In the genomic region with DNA sequence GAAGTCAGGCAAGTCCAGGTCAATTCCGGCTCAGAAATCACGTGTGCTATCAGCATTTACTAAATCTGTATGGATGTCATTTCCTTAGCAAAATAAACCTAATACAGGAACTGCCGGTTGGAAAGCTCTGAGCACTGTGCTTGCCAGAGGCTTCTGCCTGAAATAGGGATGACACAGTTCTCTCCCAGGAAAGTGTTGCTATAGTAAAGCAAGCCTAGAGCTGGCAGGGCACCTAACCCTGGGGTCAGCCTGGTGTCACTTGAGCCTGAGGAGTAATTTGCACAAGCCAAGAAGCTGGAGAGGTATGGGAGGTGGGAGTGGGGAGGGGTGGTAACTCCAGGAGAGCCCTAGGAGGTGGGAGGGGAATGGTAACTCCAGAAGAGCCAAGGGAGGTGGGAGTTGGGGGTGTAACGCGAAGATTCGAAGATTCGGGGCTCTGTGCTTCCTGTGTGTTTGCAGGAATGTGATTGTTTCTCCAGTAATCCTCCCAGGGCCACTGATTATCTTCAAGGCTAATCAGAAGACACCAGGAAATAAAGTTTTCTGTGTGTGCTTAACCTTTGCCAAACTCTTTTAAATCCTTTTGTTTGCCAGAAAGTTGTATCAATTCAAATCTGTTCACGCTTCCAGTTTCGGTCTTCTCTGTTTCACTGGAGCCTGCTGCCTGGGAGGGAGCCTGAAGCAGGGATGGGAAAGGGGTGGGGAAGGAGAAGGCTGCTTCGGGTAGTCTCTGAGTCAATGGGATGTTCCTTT, we compare ENCODE assay signal across 10 mouse cellular contexts.
DNase-seq lines count a peak whose midpoint lies in the region; ATAC-seq lines count a peak whose summit lies in the region.
"Had no signal": no experiment of that assay in that cellular context is flagged by ENCODE, and none has a peak within 500 bp of the region (broad histone marks: within the 10 kb centered on the region; RNA-seq: fewer than 3 reads in every experiment).

No protein-coding gene starts in this region.

- intact Hi-C loops in heart, postnatal 36 days (cut with DNase I): no loop called here

- no peak overlapping the region for H3K4me3 ChIP-seq in intestine, embryonic 14.5 days (ENCODE audit: low read depth, low read length)
- H3K4me3 ChIP-seq: neural tube, embryonic 13.5 days had no signal

- no peak for ATAC-seq in intestine, embryonic 14.5 days (replicated peaks; ENCODE audit: low FRiP score, low TSS enrichment, low read depth)

- no peak overlapping the region for H3K9ac ChIP-seq in intestine, embryonic 14.5 days (ENCODE audit: low read length)
- H3K9ac ChIP-seq: neural tube, embryonic 13.5 days had no signal

- H3K9me3 ChIP-seq in intestine, embryonic 14.5 days (ENCODE audit: control insufficient read depth, low read length): no peaks in the 10 kb centered on the region
- H3K9me3 ChIP-seq: G1E; neural tube, embryonic 13.5 days had no signal

- no peaks in the 10 kb centered on the region for H3K36me3 ChIP-seq in intestine, embryonic 14.5 days (ENCODE audit: control insufficient read depth, insufficient read depth, low read length)
- H3K36me3 ChIP-seq: G1E; neural tube, embryonic 13.5 days had no signal

- peaks cover 15% of the 10 kb centered on the region for H3K4me1 ChIP-seq in intestine, embryonic 14.5 days (replicated peaks; ENCODE audit: control insufficient read depth, insufficient read depth, low read length)
- H3K4me1 ChIP-seq: neural tube, embryonic 13.5 days had no signal

- no peaks in the 10 kb centered on the region for H3K27me3 ChIP-seq in intestine, embryonic 14.5 days (replicated peaks; ENCODE audit: control insufficient read depth, insufficient read depth, low read length)
- H3K27me3 ChIP-seq: neural tube, embryonic 13.5 days had no signal

- peak overlapping the region; percentile 40 for H3K27ac ChIP-seq in intestine, embryonic 14.5 days (ENCODE audit: low read depth)
- H3K27ac ChIP-seq: neural tube, embryonic 13.5 days had no signal

- WGBS in intestine, embryonic 14.5 days: 8% methylated on average over 10 of the region's 10 CpGs

- DNase-seq in heart, adult 8-10 months (ENCODE audit: low spot score): peak; percentile 5
- no peak for DNase-seq in heart, postnatal 36 days
- peak; percentile 32 to 53 for DNase-seq in right cerebral cortex, postnatal 10 days (ENCODE audit: low spot score in 2 of 2)
- no peak for DNase-seq in right cerebral cortex, postnatal 4 days
- no peak for DNase-seq in intestine, embryonic 14.5 days (ENCODE audit: low spot score)
- DNase-seq in urinary bladder, postnatal 4 days (ENCODE audit: low spot score in 2 of 2): no peak
- DNase-seq in right cerebral cortex, postnatal 25 days: no peak
- DNase-seq in cerebellum, adult 9-11 months: no peak

- H3K4me2 ChIP-seq in intestine, embryonic 14.5 days (ENCODE audit: low read length): peak overlapping the region; percentile 34
- H3K4me2 ChIP-seq: neural tube, embryonic 13.5 days had no signal

Comparison
In these comparisons a context has a peak if more than half of its experiments do, and no peak if none do; other contexts are left out.
1. DNase-seq: peak in heart, adult 8-10 months (single experiment) and right cerebral cortex, postnatal 10 days (2 of 2); none in heart, postnatal 36 days (0 of 2), right cerebral cortex, postnatal 4 days (single experiment), intestine, embryonic 14.5 days (single experiment), urinary bladder, postnatal 4 days (0 of 2), right cerebral cortex, postnatal 25 days (single experiment) and cerebellum, adult 9-11 months (single experiment).